Comparison of ENCODE assay signal across 15 mouse cellular contexts in the genomic region with DNA sequence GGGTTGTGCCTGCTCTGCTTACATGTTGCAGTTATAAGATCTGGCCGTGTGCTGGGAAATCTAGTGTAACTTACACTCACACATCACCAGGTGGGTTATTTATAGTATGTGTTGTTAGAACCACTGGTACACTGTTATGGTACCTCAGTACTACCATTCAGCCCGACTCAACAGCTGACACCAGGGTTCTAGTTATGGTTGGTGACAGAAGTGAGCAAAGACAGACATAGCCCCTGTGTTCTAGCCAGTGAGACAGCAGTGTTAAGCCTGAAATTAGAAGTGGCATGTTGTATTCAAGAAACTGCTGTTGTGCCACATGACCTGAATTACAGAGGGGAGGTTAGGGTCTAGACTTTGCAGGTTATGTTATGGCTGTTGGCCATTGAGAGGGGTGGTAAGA.
"Had no signal": no experiment of that assay in that cellular context is flagged by ENCODE, and none has a peak within 500 bp of the region (broad histone marks: within the 10 kb centered on the region; RNA-seq: fewer than 3 reads in every experiment).

No protein-coding gene starts in this region.

- H3K4me2 ChIP-seq: liver, embryonic 13.5 days; lung, embryonic 15.5 days; midbrain, embryonic 11.5 days; midbrain, embryonic 15.5 days; neural tube, embryonic 12.5 days had no signal

- ATAC-seq: liver, postnatal 0 days; midbrain, embryonic 15.5 days had no signal

- DNase-seq: kidney, postnatal 25 days; liver; liver, embryonic 13.5 days; liver, postnatal 0 days; lung, postnatal 14 days; spleen, adult 18-20 months; thymus, adult 18-20 months; thymus, postnatal 14 days had no signal

- H3K4me1 ChIP-seq: lung, embryonic 15.5 days; midbrain, embryonic 15.5 days had no signal

- H3K9ac ChIP-seq: liver, embryonic 13.5 days; liver, postnatal 0 days; lung, embryonic 15.5 days; midbrain, embryonic 15.5 days; neural tube, embryonic 12.5 days had no signal

- H3K27ac ChIP-seq: left cerebral cortex, adult 2 months; liver, embryonic 13.5 days; lung, embryonic 15.5 days; macrophage; midbrain, embryonic 15.5 days; neural tube, embryonic 12.5 days had no signal

- H3K4me3 ChIP-seq: left cerebral cortex, adult 2 months; liver, embryonic 13.5 days; lung, embryonic 15.5 days; megakaryocyte, embryonic 14.5 days; midbrain, embryonic 15.5 days; neural tube, embryonic 12.5 days had no signal

- H3K27me3 ChIP-seq: liver, embryonic 13.5 days; lung, embryonic 15.5 days; megakaryocyte, embryonic 14.5 days; midbrain, embryonic 15.5 days; neural tube, embryonic 12.5 days had no signal

- H3K9me3 ChIP-seq: liver, embryonic 13.5 days; lung, embryonic 15.5 days; megakaryocyte, embryonic 14.5 days; midbrain, embryonic 15.5 days; neural tube, embryonic 12.5 days had no signal
